Mouse (Mus musculus) NIH3T3 (cell line): Measurements from ENCODE around the gene Hmcn1.

Experiments
- DNase-seq: peaks from one replicate; pipeline ENCODE4 v3.0.0-alpha.2; 2012; ENCODE audit warnings: low read depth

The Hmcn1 gene

GRCm38 (mm10) chr1:150639522-150639921 is 353.7 kb downstream of the Hmcn1 start:
- DNase-seq, result peak; percentile 69

- DNase-seq, result no peak
Observed at GRCm38 (mm10) chr1:150632506-150632905, 360.7 kb downstream of the Hmcn1 start.

GRCm38 (mm10) chr1:150631856-150632171 is 361.4 kb downstream of the Hmcn1 start:
- peak; percentile 6 for DNase-seq

- peak; percentile 52 for DNase-seq
Observed at GRCm38 (mm10) chr1:150631035-150631855, 362.0 kb downstream of the Hmcn1 start.

- DNase-seq, result no peak
Observed at GRCm38 (mm10) chr1:150623226-150623625, 370.0 kb downstream of the Hmcn1 start.

- DNase-seq, result no peak
Observed at GRCm38 (mm10) chr1:150610539-150610938, 382.7 kb downstream of the Hmcn1 start.

- DNase-seq, result no peak
Observed at GRCm38 (mm10) chr1:150606173-150606572, 387.1 kb downstream of the Hmcn1 start.

GRCm38 (mm10) chr1:150593614-150594013 is 399.6 kb downstream of the Hmcn1 start:
- DNase-seq, result no peak

GRCm38 (mm10) chr1:150591253-150591652 is 402.0 kb downstream of the Hmcn1 start:
- DNase-seq, result peak; percentile 77

GRCm38 (mm10) chr1:150587410-150587809 is 405.8 kb downstream of the Hmcn1 start:
- DNase-seq, result no peak

- DNase-seq, result no peak
Observed at GRCm38 (mm10) chr1:150584477-150584876, 408.8 kb downstream of the Hmcn1 start.

- no peak for DNase-seq
Observed at GRCm38 (mm10) chr1:150583734-150584133, 409.5 kb downstream of the Hmcn1 start.

- no peak for DNase-seq
Observed at GRCm38 (mm10) chr1:150580561-150580960, 412.7 kb downstream of the Hmcn1 start.

GRCm38 (mm10) chr1:150573407-150573806 is 419.8 kb downstream of the Hmcn1 start:
- no peak for DNase-seq

- peak; percentile 6 for DNase-seq
Observed at GRCm38 (mm10) chr1:150570562-150571156, 422.6 kb downstream of the Hmcn1 start.

GRCm38 (mm10) chr1:150569820-150570543 is 423.3 kb downstream of the Hmcn1 start:
- no peak for DNase-seq

- DNase-seq, result no peak
Observed at GRCm38 (mm10) chr1:150566287-150566686, 426.9 kb downstream of the Hmcn1 start.

- DNase-seq, result no peak
Observed at GRCm38 (mm10) chr1:150556621-150557020, 436.6 kb downstream of the Hmcn1 start.

- no peak for DNase-seq
Observed at GRCm38 (mm10) chr1:150551390-150551789, 441.8 kb downstream of the Hmcn1 start.

- DNase-seq, result no peak
Observed at GRCm38 (mm10) chr1:150546463-150546862, 446.8 kb downstream of the Hmcn1 start.

GRCm38 (mm10) chr1:150540267-150540666 is 453.0 kb downstream of the Hmcn1 start:
- peak; percentile 80 for DNase-seq

GRCm38 (mm10) chr1:150537410-150538128 is 455.7 kb downstream of the Hmcn1 start:
- DNase-seq, result no peak
